Mouse (Mus musculus): ENCODE measurements around the gene Cpne4.

The Cpne4 gene

DNA sequence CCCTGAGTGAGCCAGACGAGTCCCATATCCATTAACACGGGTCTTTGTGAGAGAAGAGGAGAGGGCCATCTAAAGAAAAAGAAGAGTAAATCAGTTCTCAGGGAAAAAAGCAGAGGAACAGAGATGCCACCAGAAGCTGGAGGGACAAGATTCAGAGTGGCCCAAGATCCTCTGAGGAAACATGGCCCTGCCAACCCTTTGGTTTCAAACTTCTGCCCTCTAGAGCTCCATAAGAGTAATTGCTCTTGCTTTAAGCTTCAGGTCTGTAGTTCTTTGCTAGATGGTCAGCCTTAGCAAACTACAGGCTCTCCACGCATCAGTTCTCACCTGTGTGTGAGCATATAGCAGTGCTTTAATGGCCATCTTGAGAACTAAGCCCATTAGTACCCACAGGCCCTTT, 343.4 kb downstream of the Cpne4 start:
- DNase-seq, result no peak

DNA sequence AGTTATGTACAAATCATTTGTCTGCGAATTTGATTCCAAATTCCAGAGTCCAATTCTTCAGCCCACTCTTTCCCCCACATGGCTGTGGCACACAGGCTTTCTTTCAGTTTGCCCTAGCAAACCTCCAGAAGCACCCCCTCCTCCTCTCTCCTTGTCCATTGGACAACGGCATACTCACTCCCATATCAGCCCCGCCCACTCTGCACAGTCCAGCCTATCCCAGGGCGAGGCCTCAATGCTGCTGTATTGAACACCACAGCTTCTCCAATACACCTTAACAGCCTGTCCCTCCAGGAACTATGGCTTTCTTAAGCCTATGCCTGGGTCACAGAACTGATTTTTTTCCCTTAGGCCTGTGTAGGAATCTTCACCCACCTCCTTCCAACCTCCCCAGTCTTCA, 348.3 kb downstream of the Cpne4 start:
- no peak for DNase-seq

DNA sequence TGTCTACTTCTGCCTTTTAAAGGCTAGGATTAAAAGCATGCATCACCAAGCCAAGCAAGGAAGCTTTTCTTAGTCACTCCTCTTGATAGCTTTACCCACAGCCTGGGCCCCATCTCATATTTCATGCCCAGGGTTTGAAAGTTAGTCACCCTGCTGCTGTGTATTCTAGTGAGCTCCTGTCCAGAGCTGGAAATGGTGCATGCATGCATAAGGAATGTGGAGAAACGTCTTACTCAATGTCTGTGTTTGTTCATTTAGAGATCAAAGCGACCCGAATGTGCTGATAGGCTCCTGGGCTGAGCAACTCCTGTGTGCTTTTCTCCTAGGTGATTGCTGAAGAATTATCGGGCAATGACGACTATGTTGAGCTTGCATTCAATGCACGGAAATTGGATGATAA, 354.0 kb downstream of the Cpne4 start:
- DNase-seq, result no peak

DNA sequence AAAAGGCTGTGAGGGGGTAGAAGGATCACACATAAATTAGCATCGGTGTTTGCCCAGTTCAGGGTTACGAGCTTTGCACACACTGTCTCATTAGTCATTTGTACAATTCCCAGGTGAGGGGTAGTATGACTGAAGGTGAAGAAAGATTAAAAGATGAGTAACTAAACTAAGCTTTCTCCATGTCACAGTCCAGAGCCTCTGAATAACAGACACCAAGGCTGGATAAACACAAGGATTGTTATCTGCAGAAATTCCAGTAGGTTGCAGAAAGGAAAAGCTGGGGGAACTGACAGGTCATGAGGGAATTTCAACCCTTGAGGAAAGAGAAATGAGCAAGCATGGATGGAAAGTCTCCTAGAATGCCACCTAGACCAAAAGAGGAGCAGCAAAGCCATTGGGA, 354.7 kb downstream of the Cpne4 start:
- DNase-seq, result no peak

DNA sequence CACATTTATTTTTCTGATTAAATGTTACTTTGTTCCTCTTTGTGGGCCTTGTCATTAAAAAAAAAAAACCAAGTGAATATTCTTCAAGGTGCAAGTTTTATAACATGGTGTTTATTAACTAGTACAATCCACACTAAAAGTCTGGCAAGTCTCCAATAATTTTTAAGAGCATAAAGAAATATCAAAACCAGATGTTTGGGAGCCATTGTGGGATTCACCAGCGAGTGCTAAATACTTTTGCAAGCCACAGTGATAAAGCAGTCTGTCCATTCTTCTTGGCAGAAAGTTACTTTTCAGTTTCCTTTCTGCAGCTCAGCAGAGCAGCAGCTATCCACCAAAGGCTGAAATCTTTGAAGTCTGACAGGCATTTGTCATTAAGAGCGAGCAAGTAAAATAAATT, 365.6 kb downstream of the Cpne4 start:
- DNase-seq, result no peak

DNA sequence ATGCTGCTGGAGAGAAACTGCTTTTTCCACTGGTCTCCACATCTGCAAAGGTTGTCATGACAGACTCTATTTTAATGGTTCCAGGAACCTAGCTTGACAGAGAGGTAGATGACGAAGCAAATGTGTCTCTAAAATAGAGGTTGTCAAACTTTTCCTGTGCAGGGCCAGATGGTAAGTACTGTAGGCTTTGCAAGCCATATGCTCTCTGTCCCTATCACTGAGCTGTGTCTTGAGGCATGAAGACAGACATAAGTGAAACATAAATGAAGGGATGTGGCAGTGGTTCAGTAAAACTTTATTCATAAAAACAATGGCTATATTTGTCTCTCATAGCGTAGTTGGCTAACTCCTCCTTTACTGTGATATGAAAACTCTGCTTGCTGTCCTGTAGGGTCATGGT, 366.2 kb downstream of the Cpne4 start:
- no peak for DNase-seq

- peak; percentile 38 for DNase-seq
These were observed 374.1 kb downstream of the Cpne4 start for GRCm38 (mm10) chr9:104921197-104921596.

GRCm38 (mm10) chr9:104922051-104922450, 375.0 kb downstream of the Cpne4 start:
- DNase-seq, result no peak

GRCm38 (mm10) chr9:104928806-104929205, 381.7 kb downstream of the Cpne4 start:
- DNase-seq, result peak; percentile 23

- no peak for DNase-seq
These were observed 393.3 kb downstream of the Cpne4 start for GRCm38 (mm10) chr9:104940389-104940788.

GRCm38 (mm10) chr9:104950551-104950950, 403.5 kb downstream of the Cpne4 start:
- no peak for DNase-seq

- DNase-seq, result no peak
These were observed 405.1 kb downstream of the Cpne4 start for GRCm38 (mm10) chr9:104952176-104952575.

DNA sequence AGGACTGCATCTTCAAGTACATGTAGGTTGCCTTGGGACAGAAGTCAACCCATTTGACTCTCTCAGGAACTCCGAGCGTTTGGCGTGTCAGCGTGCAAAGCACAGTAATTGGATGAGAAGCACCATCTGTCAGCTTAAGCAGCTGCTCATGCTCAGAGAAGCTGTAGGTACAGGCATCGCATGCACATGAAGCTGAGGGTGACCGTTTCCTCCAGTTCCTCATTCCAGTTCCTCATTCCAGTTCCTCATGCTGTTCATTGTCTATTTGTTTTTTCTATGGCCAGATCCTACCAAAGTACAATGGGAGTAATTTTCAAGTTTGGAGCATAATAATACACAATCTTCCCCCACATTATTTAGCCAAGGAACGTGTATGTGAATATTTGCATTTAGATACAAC, 425.7 kb downstream of the Cpne4 start:
- no peak for DNase-seq

DNA sequence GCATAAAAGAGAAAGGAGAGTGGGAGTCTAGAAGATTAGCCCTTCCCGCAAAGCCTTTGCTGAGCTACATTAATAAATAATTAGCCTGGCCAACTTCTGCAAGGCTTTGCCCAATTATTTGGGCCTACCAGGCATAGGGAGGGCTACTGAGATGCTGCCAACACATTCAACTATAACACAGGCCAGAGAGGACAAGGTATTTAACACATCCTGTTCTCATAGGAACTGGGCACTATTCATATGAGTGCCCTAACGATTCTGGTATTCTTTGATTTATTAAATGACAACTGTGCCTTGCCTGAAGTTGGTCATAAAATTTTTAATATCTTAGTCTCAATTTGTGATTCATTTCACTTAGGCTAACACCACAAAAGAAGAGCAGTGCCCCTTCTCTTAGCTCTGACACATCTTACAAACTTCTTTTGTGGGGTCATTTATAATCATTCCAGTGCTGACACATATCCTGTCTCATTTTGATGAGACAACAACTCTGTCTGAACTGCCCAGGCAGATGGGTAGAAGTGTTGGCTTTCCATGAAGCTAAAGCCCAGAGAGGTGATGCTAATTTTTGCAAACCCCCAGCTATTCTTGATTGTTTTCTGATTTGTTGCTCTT, 435.0 kb downstream of the Cpne4 start:
- no peak for DNase-seq

- DNase-seq, result no peak
These were observed 451.1 kb downstream of the Cpne4 start for GRCm38 (mm10) chr9:104998225-104998624.

- DNase-seq, result no peak
These were observed 463.6 kb downstream of the Cpne4 start for GRCm38 (mm10) chr9:105010721-105011120.

GRCm38 (mm10) chr9:105018186-105018585, 471.1 kb downstream of the Cpne4 start:
- DNase-seq, result no peak

DNA sequence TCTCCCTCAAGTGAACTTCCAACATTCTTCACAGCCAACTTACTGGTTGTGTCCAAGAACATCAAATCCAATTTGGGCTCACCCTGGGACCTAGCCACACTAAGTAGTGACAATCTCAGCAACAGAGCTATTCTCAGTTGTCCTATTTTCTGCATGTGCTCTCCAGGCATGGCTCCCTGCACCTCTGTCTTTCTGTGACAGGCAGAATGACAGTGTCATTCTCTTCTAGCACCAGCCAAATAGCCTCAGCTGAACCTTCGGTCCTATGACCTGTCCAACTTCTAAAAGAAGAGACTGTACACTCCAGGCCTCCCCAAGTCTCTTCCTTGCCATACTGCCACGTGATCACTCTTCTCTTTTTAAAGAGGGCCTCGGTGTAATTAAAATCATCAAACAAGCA, 481.2 kb downstream of the Cpne4 start:
- DNase-seq, result no peak

DNA sequence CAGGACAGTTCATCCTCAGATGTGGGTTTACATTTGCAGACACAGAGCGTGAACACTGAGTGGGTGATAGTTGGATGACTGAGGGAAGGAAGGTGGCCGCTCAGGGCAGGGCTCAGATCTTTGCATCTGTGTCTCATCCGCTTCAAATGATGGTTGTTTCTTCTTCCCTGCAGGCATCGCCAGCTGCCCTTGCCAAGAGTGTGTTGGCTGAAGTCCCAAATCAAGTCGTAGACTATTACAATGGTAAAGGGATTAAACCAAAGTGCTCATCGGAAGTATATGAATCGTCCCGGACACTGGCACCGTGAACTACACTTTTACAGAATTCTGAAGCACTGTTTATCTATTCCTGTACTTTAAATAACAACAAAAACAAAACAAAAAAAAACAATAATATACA, 485.5 kb downstream of the Cpne4 start:
- no peak for DNase-seq

- no peak for DNase-seq
These were observed 486.6 kb downstream of the Cpne4 start for GRCm38 (mm10) chr9:105033641-105034040.

DNA sequence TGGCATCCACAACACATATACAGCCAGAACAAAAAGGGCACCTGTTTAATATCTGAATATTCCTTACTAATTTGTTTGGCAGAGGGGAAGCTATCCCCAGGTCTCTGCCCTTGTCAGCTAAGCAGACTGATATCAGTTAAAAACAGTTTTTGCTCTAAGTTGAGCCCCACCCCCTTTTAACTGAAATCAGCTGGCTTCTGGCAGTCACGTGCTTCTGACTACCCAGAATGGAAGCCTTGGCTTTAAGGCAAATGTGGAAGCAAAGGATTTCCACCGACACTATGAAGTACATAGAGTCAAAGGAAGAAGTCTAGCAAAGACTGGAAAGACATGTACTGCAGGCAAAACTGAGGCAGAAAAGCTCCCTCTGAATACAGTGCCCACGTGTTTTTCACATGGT, 490.8 kb downstream of the Cpne4 start:
- DNase-seq, result no peak

DNA sequence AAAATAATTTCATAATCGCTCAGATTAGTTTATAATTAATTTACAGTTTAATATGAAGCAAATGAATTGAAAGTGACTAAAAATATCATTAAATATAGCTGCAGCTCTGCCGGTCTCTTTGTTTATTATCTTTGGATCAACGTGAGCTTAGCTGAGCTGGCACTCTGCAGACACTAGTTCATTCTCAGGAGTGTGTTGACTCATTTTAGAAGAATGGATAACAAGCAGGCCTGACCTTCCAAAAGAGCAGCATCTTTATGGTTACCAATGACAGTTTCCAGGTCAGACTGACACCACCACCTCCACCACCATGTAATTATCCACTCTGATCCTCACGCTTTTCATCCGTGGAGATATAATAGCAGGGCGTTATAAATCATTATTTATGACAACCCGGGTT, 498.9 kb downstream of the Cpne4 start:
- no peak for DNase-seq

- peak; percentile 66 for DNase-seq
These were observed 501.3 kb downstream of the Cpne4 start for GRCm38 (mm10) chr9:105048351-105048750.

GRCm38 (mm10) chr9:105049636-105050035, 502.6 kb downstream of the Cpne4 start:
- DNase-seq, result no peak

GRCm38 (mm10) chr9:105050257-105050656, 503.2 kb downstream of the Cpne4 start:
- DNase-seq, result no peak

DNA sequence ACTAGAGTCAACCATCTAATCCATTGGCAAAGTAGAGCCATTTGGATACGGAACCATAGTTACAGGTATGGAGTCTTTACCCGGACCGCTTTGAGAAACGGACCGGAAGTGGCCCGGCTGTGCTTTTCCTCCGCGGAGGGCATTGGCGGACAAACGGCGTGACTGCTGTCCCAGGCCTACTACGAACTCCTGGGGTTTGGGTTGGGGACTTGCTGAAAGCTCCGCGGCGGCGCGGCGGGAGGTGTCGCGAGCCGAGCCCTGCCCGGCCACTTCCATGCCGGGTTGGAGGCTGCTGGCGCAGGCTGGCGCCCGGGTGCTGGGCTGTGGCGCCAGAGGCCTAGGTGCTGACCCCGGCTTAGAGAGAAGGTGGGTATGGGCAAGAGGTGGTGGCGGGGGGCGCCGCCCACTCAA, 506.1 kb downstream of the Cpne4 start, which contains the start of gene Mrpl3:
Gene Mrpl3 (plus strand): TSS at position 93 of the 411 bp plus-strand sequence.
- peak; percentile 81 for DNase-seq
